Mouse (Mus musculus) erythroblast, embryonic 14.5 days (primary cell): ENCODE measurements around the gene Olfr522.

ENCODE experiments used
- GATA1 ChIP-seq: IDR thresholded peaks from 2 replicates; pipeline ENCODE4 v1.6.1; 2012; ENCODE audit warnings: low read length, inconsistent platforms, mixed read lengths
- TAL1 ChIP-seq: IDR thresholded peaks from 3 replicates; pipeline ENCODE4 v1.6.1; 2012; ENCODE audit warnings: low read length, inconsistent platforms, mixed read lengths

DNA sequence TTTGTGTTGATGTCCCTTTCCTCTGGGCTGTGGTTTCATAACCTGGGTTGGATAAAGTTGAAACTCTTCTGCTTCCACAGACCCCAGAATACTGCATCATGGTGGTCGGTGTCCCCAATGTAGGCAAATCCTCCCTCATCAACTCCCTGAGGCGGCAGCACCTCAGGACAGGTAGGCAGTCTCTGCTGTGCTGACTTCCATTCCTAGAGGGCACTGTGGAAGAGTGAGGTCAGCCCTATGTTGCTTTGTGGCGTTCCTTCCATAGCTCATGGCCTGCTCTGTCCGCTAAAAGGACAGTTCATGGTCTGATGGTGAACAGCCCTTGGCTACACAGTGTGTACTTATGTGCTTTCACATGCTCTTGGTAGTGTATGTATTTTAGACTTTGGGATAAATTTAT is 20.0 kb downstream of the Olfr522 start:
- TF ChIP-seq GATA1 (no peak), TAL1 (no peak)
